Comparison of ENCODE assay signal across 8 mouse cellular contexts in the genomic region with DNA sequence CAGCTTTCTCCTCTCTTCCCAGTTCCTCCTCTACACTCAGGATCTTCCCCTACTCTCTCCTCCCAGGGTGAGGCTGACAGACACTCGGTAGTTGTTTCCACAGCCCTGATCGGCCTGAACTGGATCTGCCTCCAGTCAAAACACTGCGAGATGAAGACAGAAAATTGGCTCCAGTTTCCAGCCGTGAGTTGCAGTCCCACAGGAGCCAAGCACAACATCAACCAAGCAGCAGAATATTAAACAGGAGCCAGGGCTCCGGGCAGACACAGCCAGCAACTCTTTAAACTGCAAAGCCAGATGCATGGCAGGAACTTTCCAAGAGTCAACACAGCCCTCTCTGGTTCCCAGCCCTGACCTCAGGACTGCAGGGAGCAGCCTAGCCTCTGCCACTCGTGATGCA. TPM values are rescaled to one million over a fixed set of nuclear protein-coding genes. Genes with fewer than 3 reads are reported as not detected.
DNase-seq lines count a peak whose midpoint lies in the region; ATAC-seq lines count a peak whose summit lies in the region.

No protein-coding gene starts in this region.

- H3K9me3 ChIP-seq in embryonic facial prominence, embryonic 15.5 days (replicated peaks), result no peaks in the 10 kb centered on the region
- no peaks in the 10 kb centered on the region for H3K9me3 ChIP-seq in heart, embryonic 11.5 days (replicated peaks; ENCODE audit: control insufficient read depth, low read length)
- no peaks in the 10 kb centered on the region for H3K9me3 ChIP-seq in midbrain, embryonic 13.5 days

- H3K4me1 ChIP-seq in embryonic facial prominence, embryonic 15.5 days, result peaks cover 48% of the 10 kb centered on the region
- peaks cover 16% of the 10 kb centered on the region for H3K4me1 ChIP-seq in heart, embryonic 11.5 days (ENCODE audit: control insufficient read depth, insufficient read depth, low read length)
- peaks cover 53% of the 10 kb centered on the region for H3K4me1 ChIP-seq in midbrain, embryonic 13.5 days (replicated peaks)

- H3K4me3 ChIP-seq in embryonic facial prominence, embryonic 15.5 days (replicated peaks), result peak overlapping the region; percentile 87
- H3K4me3 ChIP-seq in heart, embryonic 11.5 days (ENCODE audit: low read depth, low read length), result no peak overlapping the region
- H3K4me3 ChIP-seq in midbrain, embryonic 13.5 days (replicated peaks), result peak overlapping the region; percentile 23

- DNase-seq in adipocyte (ENCODE audit: low spot score), result peak; percentile 97
- DNase-seq in kidney, adult 9 months, result peak; percentile 45
- DNase-seq in T-cell, adult 2 months (ENCODE audit: low spot score), result no peak
- no peak for DNase-seq in cerebellum, adult 18-20 months
- DNase-seq in left cerebral cortex, adult 9 months (ENCODE audit: low spot score in 2 of 2), result no peak

- no peak overlapping the region for H3K9ac ChIP-seq in embryonic facial prominence, embryonic 15.5 days
- no peak overlapping the region for H3K9ac ChIP-seq in heart, embryonic 11.5 days (ENCODE audit: low read depth, low read length)
- H3K9ac ChIP-seq in midbrain, embryonic 13.5 days (replicated peaks), result 0 out of 2 replicates have a peak overlapping the region, but pooled peaks have one; percentile 53

- no peaks in the 10 kb centered on the region for H3K27me3 ChIP-seq in embryonic facial prominence, embryonic 15.5 days
- H3K27me3 ChIP-seq in heart, embryonic 11.5 days (ENCODE audit: control insufficient read depth, insufficient read depth, low read length), result peaks cover 20% of the 10 kb centered on the region
- H3K27me3 ChIP-seq in midbrain, embryonic 13.5 days, result peaks cover 32% of the 10 kb centered on the region

- WGBS in embryonic facial prominence, embryonic 15.5 days, result under 1% methylated on average over 6 of the region's 6 CpGs
- 5% methylated on average over 6 of the region's 6 CpGs for WGBS in heart, embryonic 11.5 days (ENCODE audit: insufficient replicate concordance)
- 5% methylated on average over 6 of the region's 6 CpGs for WGBS in midbrain, embryonic 13.5 days

- peak overlapping the region; percentile 71 for H3K27ac ChIP-seq in embryonic facial prominence, embryonic 15.5 days (replicated peaks)
- H3K27ac ChIP-seq in heart, embryonic 11.5 days (ENCODE audit: low read depth, low read length), result peak overlapping the region; percentile 73
- peak overlapping the region; percentile 80 for H3K27ac ChIP-seq in midbrain, embryonic 13.5 days

- H3K36me3 ChIP-seq in embryonic facial prominence, embryonic 15.5 days, result peaks cover 38% of the 10 kb centered on the region
- peaks cover 16% of the 10 kb centered on the region for H3K36me3 ChIP-seq in heart, embryonic 11.5 days (ENCODE audit: control insufficient read depth, insufficient read depth, low read length)
- peaks cover 33% of the 10 kb centered on the region for H3K36me3 ChIP-seq in midbrain, embryonic 13.5 days

- ATAC-seq in embryonic facial prominence, embryonic 15.5 days (ENCODE audit: insufficient number of reproducible peaks, low FRiP score, low TSS enrichment, low read depth), result peak; percentile 27; the same call in 1 of the 2 replicates
- 0 out of 2 replicates have a peak, but pooled peaks have one; percentile 36 for ATAC-seq in heart, embryonic 11.5 days (replicated peaks; ENCODE audit: insufficient number of reproducible peaks, low FRiP score, low TSS enrichment)
- ATAC-seq in midbrain, embryonic 13.5 days, result peak; percentile 27; the same call in 1 of the 2 replicates

- peak overlapping the region; percentile 70 for H3K4me2 ChIP-seq in embryonic facial prominence, embryonic 15.5 days (replicated peaks)
- H3K4me2 ChIP-seq in heart, embryonic 11.5 days, result peak overlapping the region; percentile 39; the same call in 1 of the 2 replicates
- H3K4me2 ChIP-seq in midbrain, embryonic 13.5 days (replicated peaks), result peak overlapping the region; percentile 87

RNA-seq across cellular contexts. Expression of a gene that starts 3.9 kb away (rescaled TPM):
- polyA plus RNA-seq in embryonic facial prominence, embryonic 15.5 days (2015; fragmentation: Nextera tagmentation; extraction: Ambion mirVana), result 58.0 and 63.4 TPM in 2 replicates
- polyA plus RNA-seq in heart, embryonic 11.5 days (2014; fragmentation: Nextera tagmentation; extraction: Ambion mirVana), result 8.9 and 10.2 TPM in 2 replicates
- polyA plus RNA-seq in midbrain, embryonic 13.5 days (2015; fragmentation: Nextera tagmentation; extraction: Ambion mirVana), result 33.2 and 38.7 TPM in 2 replicates

Comparison
In these comparisons a context has a peak if more than half of its experiments do, and no peak if none do; other contexts are left out.
1. DNase-seq: peak in adipocyte (single experiment) and kidney, adult 9 months (single experiment); none in T-cell, adult 2 months (single experiment), cerebellum, adult 18-20 months (0 of 2) and left cerebral cortex, adult 9 months (0 of 2).
2. Peak in every context shown above with its lines, with median percentiles within 50 percentile points of each other: ATAC-seq, H3K27ac ChIP-seq and H3K4me2 ChIP-seq.